Mouse (Mus musculus) kidney, embryonic 15.5 days (tissue): ENCODE measurements around the gene Zbtb1. TPM values are rescaled to one million over a fixed set of nuclear protein-coding genes. Genes with fewer than 3 reads are reported as not detected.

ENCODE experiments used
- ATAC-seq: fragments of 200-750 bp; cut with Nextera tagmentation; replicated peaks from 2 replicates; pipeline ENCODE4 v1.8.0; 2017; ENCODE audit warnings: moderate TSS enrichment; ENCODE audit not compliant: low FRiP score
- H3K27ac ChIP-seq: fragments of 300-500 bp; sonication (generic); 2 replicates; pipeline ENCODE4 v1.5.1; 2015; ENCODE audit warnings: mild to moderate bottlenecking, inconsistent platforms
- H3K27me3 ChIP-seq: fragments of 300-500 bp; sonication (generic); 2 replicates; pipeline ENCODE4 v1.6.1; 2015; ENCODE audit warnings: inconsistent platforms
- H3K36me3 ChIP-seq: fragments of 300-500 bp; sonication (generic); 2 replicates; pipeline ENCODE4 v1.6.1; 2015; ENCODE audit warnings: inconsistent platforms
- H3K4me1 ChIP-seq: fragments of 300-500 bp; sonication (generic); 2 replicates; pipeline ENCODE4 v1.6.1; 2015; ENCODE audit warnings: inconsistent platforms
- H3K4me2 ChIP-seq: fragments of 300-500 bp; sonication (generic); 2 replicates; pipeline ENCODE4 v1.6.1; 2015; ENCODE audit warnings: moderate library complexity, mild to moderate bottlenecking, inconsistent platforms
- H3K4me3 ChIP-seq: fragments of 300-500 bp; sonication (generic); replicated peaks from 2 replicates; pipeline ENCODE4 v1.5.1; 2015; ENCODE audit warnings: mild to moderate bottlenecking, inconsistent platforms
- H3K9ac ChIP-seq: fragments of 300-500 bp; sonication (generic); 2 replicates; pipeline ENCODE4 v1.6.1; 2015; ENCODE audit warnings: mild to moderate bottlenecking, inconsistent platforms
- H3K9me3 ChIP-seq: fragments of 300-500 bp; sonication (generic); replicated peaks from 2 replicates; pipeline ENCODE4 v1.6.1; 2016; ENCODE audit warnings: inconsistent platforms
- WGBS: fragments of 180-500 bp; shearing (Covaris S2); methylation state at CpG from one replicate; pipeline ENCODE4 v1.1.7; 2015; ENCODE audit warnings: mixed read lengths; 5-methylcytosine and 5-hydroxymethylcytosine counted together
- polyA plus RNA-seq: library from polyadenylated mRNA; unstranded; fragments of >200 nt; fragmentation: Nextera tagmentation; extraction: Ambion mirVana; gene quantifications from 2 replicates; pipeline ENCODE4 v1.2.1, GENCODE M21; 2015

Gene Zbtb1
- polyA plus RNA-seq, 1 experiment from 2014 or later = 10.3 TPM

DNA sequence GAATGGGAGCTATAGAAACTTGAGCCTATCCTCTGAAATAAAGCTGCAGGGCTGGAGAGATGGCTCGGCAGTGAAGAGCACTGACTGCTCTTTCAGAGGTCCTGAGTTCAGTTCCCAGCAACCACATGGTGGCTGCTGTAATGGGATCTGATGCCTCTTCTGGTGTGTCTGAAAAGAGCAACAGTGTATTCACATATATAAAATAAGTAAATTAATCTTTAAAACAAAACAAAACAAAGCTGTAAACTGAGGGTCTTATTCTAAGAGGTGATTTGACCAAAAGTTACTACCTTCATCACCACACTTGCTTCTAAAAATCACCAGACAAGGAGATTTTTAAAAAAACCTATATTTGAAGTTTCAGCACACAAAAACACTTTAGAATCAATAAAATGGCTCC lies 9.2 kb upstream of the Zbtb1 start:
- WGBS = 59% methylated on average over 1 of the region's 1 CpGs
- ATAC-seq = no peak
- Histone ChIP-seq H3K9ac (no peak overlapping the region), H3K4me2 (no peak overlapping the region), H3K9me3 (no peaks in the 10 kb centered on the region), H3K27ac (no peak overlapping the region), H3K4me1 (peaks cover 7% of the 10 kb centered on the region; the same call in 1 of the 2 replicates), H3K27me3 (no peaks in the 10 kb centered on the region), H3K36me3 (peaks cover 7% of the 10 kb centered on the region; the same call in 1 of the 2 replicates), H3K4me3 (no peak overlapping the region)

DNA sequence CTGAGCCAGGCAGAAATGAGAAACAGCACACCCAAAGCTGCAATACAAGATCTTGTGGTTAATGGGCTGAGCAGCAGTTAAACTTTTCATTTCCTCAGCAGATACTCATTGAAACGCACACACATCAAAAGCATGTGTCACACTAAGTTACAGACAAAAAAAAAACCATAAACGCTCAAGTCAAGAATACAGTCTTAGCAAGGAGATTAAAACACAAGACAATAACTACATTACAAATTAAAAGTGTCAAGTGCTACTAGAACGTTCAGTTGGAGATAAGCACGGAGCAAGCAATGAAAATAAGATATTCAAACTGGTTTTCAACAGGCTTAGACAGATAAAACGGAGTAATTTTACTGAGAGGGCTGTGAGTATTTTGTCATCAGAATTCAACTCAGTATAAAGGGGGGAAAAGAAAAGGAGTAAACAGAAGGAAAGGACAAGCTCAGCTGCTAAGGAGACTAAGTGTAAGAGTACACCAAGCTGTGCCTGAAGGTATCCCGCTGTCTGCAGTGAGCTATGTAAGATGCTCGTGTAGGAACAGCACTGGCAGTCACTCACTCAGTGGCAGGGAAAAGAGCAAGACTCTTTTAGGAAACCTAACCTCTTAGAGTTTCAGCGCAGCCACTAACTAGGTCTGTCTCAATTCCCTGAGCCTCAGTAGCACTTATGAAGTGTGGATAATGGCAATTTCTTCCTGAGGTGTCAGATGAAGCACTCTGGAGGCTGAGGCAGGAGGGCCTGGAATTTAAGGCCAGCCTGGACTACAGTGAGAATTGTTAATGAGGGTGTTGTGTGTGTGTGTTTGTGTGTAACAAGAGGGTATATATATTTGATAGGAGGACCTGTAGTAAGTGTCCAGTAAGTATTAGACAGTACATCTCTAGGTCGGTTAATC lies 8.4 kb upstream of the Zbtb1 start:
- Histone ChIP-seq H3K9me3 (no peaks in the 10 kb centered on the region), H3K36me3 (peaks cover 7% of the 10 kb centered on the region; the same call in 1 of the 2 replicates), H3K27me3 (no peaks in the 10 kb centered on the region), H3K4me2 (no peak overlapping the region), H3K9ac (no peak overlapping the region), H3K4me1 (peaks cover 13% of the 10 kb centered on the region), H3K4me3 (no peak overlapping the region), H3K27ac (peak overlapping the region; percentile 58; the same call in 1 of the 2 replicates)
- ATAC-seq = peak; percentile 70
- WGBS = 44% methylated on average over 9 of the region's 9 CpGs

GRCm38 (mm10) chr12:76362303-76362676 lies 7.8 kb upstream of the Zbtb1 start:
- 83% methylated on average over 9 of the region's 9 CpGs for WGBS
- Histone ChIP-seq H3K4me3 (no peak overlapping the region), H3K9ac (no peak overlapping the region), H3K4me1 (peaks cover 20% of the 10 kb centered on the region), H3K4me2 (no peak overlapping the region), H3K9me3 (no peaks in the 10 kb centered on the region), H3K27me3 (no peaks in the 10 kb centered on the region), H3K36me3 (peaks cover 5% of the 10 kb centered on the region; the same call in 1 of the 2 replicates), H3K27ac (0 out of 2 replicates have a peak overlapping the region, but pooled peaks have one; percentile 34)
- no peak for ATAC-seq

- H3K4me1 ChIP-seq = peaks cover 36% of the 10 kb centered on the region
- no peak overlapping the region for H3K27ac ChIP-seq
- no peak overlapping the region for H3K9ac ChIP-seq
- ATAC-seq = no peak
- H3K27me3 ChIP-seq = no peaks in the 10 kb centered on the region
- no peak overlapping the region for H3K4me3 ChIP-seq
- no peaks in the 10 kb centered on the region for H3K9me3 ChIP-seq
- no peaks in the 10 kb centered on the region for H3K36me3 ChIP-seq
- no peak overlapping the region for H3K4me2 ChIP-seq
- 73% methylated on average over 3 of the region's 3 CpGs for WGBS
These were observed 3.8 kb upstream of the Zbtb1 start for GRCm38 (mm10) chr12:76366276-76366675.

GRCm38 (mm10) chr12:76367096-76367995 lies 2.7 kb upstream of the Zbtb1 start:
- H3K27me3 ChIP-seq = no peaks in the 10 kb centered on the region
- no peaks in the 10 kb centered on the region for H3K9me3 ChIP-seq
- no peak; the same call in 1 of the 2 replicates for ATAC-seq
- peak overlapping the region; percentile 15; the same call in 1 of the 2 replicates for H3K9ac ChIP-seq
- 11% methylated on average over 14 of the region's 14 CpGs for WGBS
- H3K27ac ChIP-seq = peak overlapping the region; percentile 100
- H3K4me3 ChIP-seq = peak overlapping the region; percentile 97
- H3K4me1 ChIP-seq = peaks cover 39% of the 10 kb centered on the region
- no peaks in the 10 kb centered on the region for H3K36me3 ChIP-seq
- peak overlapping the region; percentile 91 for H3K4me2 ChIP-seq

GRCm38 (mm10) chr12:76368201-76368789 lies 1.8 kb upstream of the Zbtb1 start:
- H3K4me2 ChIP-seq = peak overlapping the region; percentile 91
- H3K4me3 ChIP-seq = peak overlapping the region; percentile 97
- ATAC-seq = no peak
- H3K9me3 ChIP-seq = no peaks in the 10 kb centered on the region
- H3K9ac ChIP-seq = peak overlapping the region; percentile 97; the same call in 1 of the 2 replicates
- H3K4me1 ChIP-seq = peaks cover 47% of the 10 kb centered on the region
- H3K27me3 ChIP-seq = no peaks in the 10 kb centered on the region
- 5% methylated on average over 9 of the region's 9 CpGs for WGBS
- no peaks in the 10 kb centered on the region for H3K36me3 ChIP-seq
- H3K27ac ChIP-seq = peak overlapping the region; percentile 100

- H3K9me3 ChIP-seq = no peaks in the 10 kb centered on the region
- no peaks in the 10 kb centered on the region for H3K36me3 ChIP-seq
- H3K4me1 ChIP-seq = peaks cover 47% of the 10 kb centered on the region
- peak overlapping the region; percentile 91 for H3K4me2 ChIP-seq
- H3K27me3 ChIP-seq = no peaks in the 10 kb centered on the region
- peak; percentile 44 for ATAC-seq
- H3K9ac ChIP-seq = peak overlapping the region; percentile 97
- peak overlapping the region; percentile 97 for H3K4me3 ChIP-seq
- peak overlapping the region; percentile 100 for H3K27ac ChIP-seq
- under 1% methylated on average over 25 of the region's 26 CpGs for WGBS
These were observed 1.3 kb upstream of the Zbtb1 start for GRCm38 (mm10) chr12:76368790-76369205.

GRCm38 (mm10) chr12:76369206-76369977 lies 674 bp upstream of the Zbtb1 start, which contains the start of gene Zbtb25:
TSS of gene Zbtb25 (minus strand) at chr12:76369602.
- ATAC-seq = peak; percentile 76
- H3K27me3 ChIP-seq = no peaks in the 10 kb centered on the region
- H3K9me3 ChIP-seq = no peaks in the 10 kb centered on the region
- under 1% methylated on average over 94 of the region's 96 CpGs for WGBS
- H3K9ac ChIP-seq = peak within 1 kb of the TSS; percentile 97
- H3K4me1 ChIP-seq = peaks cover 51% of the 10 kb centered on the region
- H3K36me3 ChIP-seq = no peaks in the 10 kb centered on the region
- peak within 1 kb of the TSS; percentile 91 for H3K4me2 ChIP-seq
- H3K27ac ChIP-seq = peak within 1 kb of the TSS; percentile 100
- H3K4me3 ChIP-seq = peak within 1 kb of the TSS; percentile 97

- Histone ChIP-seq H3K9me3 (no peaks in the 10 kb centered on the region), H3K4me2 (peak overlapping the region; percentile 91), H3K27me3 (no peaks in the 10 kb centered on the region), H3K36me3 (no peaks in the 10 kb centered on the region), H3K27ac (peak overlapping the region; percentile 100), H3K9ac (peak overlapping the region; percentile 97), H3K4me1 (peaks cover 49% of the 10 kb centered on the region), H3K4me3 (peak overlapping the region; percentile 97)
- peak; percentile 75 for ATAC-seq
- under 1% methylated on average over 60 of the region's 63 CpGs for WGBS
These were observed 935 bp downstream of the Zbtb1 start for GRCm38 (mm10) chr12:76370831-76371571.

- H3K27ac ChIP-seq = no peak overlapping the region
- 33% methylated on average over 7 of the region's 7 CpGs for WGBS
These were observed 2.0 kb downstream of the Zbtb1 start for GRCm38 (mm10) chr12:76372046-76372445.

More at GRCm38 (mm10) chr12:76372046-76372445, 2.0 kb downstream of the Zbtb1 start:
- no peak for ATAC-seq
- Histone ChIP-seq H3K36me3 (no peaks in the 10 kb centered on the region), H3K9me3 (no peaks in the 10 kb centered on the region), H3K9ac (peak overlapping the region; percentile 97), H3K4me2 (peak overlapping the region; percentile 91), H3K4me3 (peak overlapping the region; percentile 97), H3K27me3 (no peaks in the 10 kb centered on the region), H3K4me1 (peaks cover 39% of the 10 kb centered on the region)
